Mouse (Mus musculus) G1E (cell line): ENCODE results near the gene Efcab10.

Source experiments
- CTCF ChIP-seq: IDR thresholded peaks from 2 replicates; pipeline ENCODE4 v1.5.1; 2012; ENCODE audit warnings: low read depth, low read length, inconsistent platforms, mixed read lengths
- GATA1 ChIP-seq: IDR thresholded peaks from 2 replicates; pipeline ENCODE4 v1.6.1; 2012; ENCODE audit warnings: borderline replicate concordance, low read length, inconsistent platforms, mixed read lengths

DNA sequence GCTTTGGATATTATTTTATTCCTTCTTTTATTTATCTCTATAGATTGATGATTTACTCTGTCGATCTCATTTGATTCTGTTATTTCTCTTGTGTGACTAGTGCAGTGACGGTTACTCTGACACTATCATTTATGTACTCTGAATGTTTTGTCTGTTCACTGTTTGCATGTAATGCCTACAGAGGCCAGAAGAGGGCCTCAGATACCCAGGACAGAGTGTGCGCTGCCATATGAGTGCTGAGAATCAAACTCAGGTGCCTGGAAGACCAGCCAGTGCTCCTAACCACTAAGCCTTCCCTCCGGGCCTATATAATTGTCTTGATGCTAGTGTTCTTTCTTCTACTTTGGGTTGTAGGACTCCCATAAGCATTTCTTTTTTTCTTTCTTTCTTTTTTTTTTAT, 40.1 kb downstream of the Efcab10 start:
- TF ChIP-seq GATA1 (no peak), CTCF (peak; percentile 23; the same call in 1 of the 2 replicates)
